Mouse (Mus musculus) cortical plate, adult 2 months (tissue): Measurements from ENCODE around the gene Ndufa5.

Experiments used
- CTCF ChIP-seq: fragments of 200-500 bp; IDR thresholded peaks from 2 replicates; pipeline ENCODE4 v1.5.1; 2011; ENCODE audit warnings: mild to moderate bottlenecking, control low read depth, low read length; ENCODE audit not compliant: insufficient read depth; ENCODE audit errors: extremely low read depth
- POLR2A ChIP-seq: fragments of 200-500 bp; IDR thresholded peaks from 2 replicates; pipeline ENCODE4 v1.6.1; 2011; ENCODE audit warnings: mild to moderate bottlenecking, low read length, control low read depth; ENCODE audit not compliant: insufficient read depth; ENCODE audit errors: extremely low read depth

- TF ChIP-seq POLR2A (no peak), CTCF (peak; percentile 42; the same call in 1 of the 2 replicates)
These were observed 2.4 kb upstream of the Ndufa5 start for GRCm38 (mm10) chr6:24530166-24530565.
